Mouse (Mus musculus) spleen, adult 2 months (tissue): ENCODE measurements around the gene Rab21. TPM values are rescaled to one million over a fixed set of nuclear protein-coding genes. Genes with fewer than 3 reads are reported as not detected.

Experiments used
- DNase-seq, 2 experiments: peaks; one replicate each; pipeline versions ENCODE4 v3.0.0 to v3.0.0-alpha.2; 2012 to 2021; ENCODE audit warnings: low spot score in 2 of 2, low read depth in 1 of 2
- H3K27ac ChIP-seq: fragments of 200-500 bp; 2 replicates; pipeline ENCODE4 v1.5.1; 2012; ENCODE audit warnings: low read length, inconsistent platforms; ENCODE audit not compliant: insufficient read depth
- H3K27me3 ChIP-seq: fragments of 200-500 bp; 2 replicates; pipeline ENCODE4 v1.6.1; 2012; ENCODE audit warnings: mild to moderate bottlenecking, moderate library complexity, low read length, inconsistent platforms; ENCODE audit not compliant: control insufficient read depth, insufficient read depth
- H3K36me3 ChIP-seq: fragments of 200-500 bp; 2 replicates; pipeline ENCODE4 v1.6.1; 2012; ENCODE audit warnings: mild to moderate bottlenecking, low read length, inconsistent platforms; ENCODE audit not compliant: control insufficient read depth, insufficient read depth
- H3K4me1 ChIP-seq: fragments of 200-500 bp; 2 replicates; pipeline ENCODE4 v1.6.1; 2011; ENCODE audit warnings: inconsistent platforms; ENCODE audit not compliant: control insufficient read depth, insufficient read depth, insufficient read length
- H3K4me3 ChIP-seq: fragments of 200-500 bp; 2 replicates; pipeline ENCODE4 v1.5.1; 2011; ENCODE audit warnings: mild to moderate bottlenecking, inconsistent platforms; ENCODE audit not compliant: insufficient read depth, insufficient read length; ENCODE audit errors: extremely low read depth
- CTCF ChIP-seq: fragments of 200-500 bp; IDR thresholded peaks from 2 replicates; pipeline ENCODE4 v1.5.1; 2011; ENCODE audit warnings: mild to moderate bottlenecking, inconsistent platforms; ENCODE audit not compliant: insufficient read depth, insufficient read length, insufficient replicate concordance; ENCODE audit errors: extremely low read depth
- POLR2A ChIP-seq: fragments of 200-500 bp; IDR thresholded peaks from 2 replicates; pipeline ENCODE4 v1.6.1; 2011; ENCODE audit warnings: low read depth, low read length, inconsistent platforms
- WGBS: fragments of 180-500 bp; shearing (Covaris S2); methylation state at CpG from one replicate; pipeline ENCODE4 v1.1.7; 2018; 5-methylcytosine and 5-hydroxymethylcytosine counted together
- polyA plus RNA-seq: library from polyadenylated mRNA; depleted of rRNA; stranded (reverse); fragments of >200 nt; gene quantifications from 2 replicates; pipeline ENCODE4 v1.2.3, GENCODE M21; 2012

The Rab21 gene
- polyA plus RNA-seq, 1 experiment = 26.5 TPM

- no peaks in the 10 kb centered on the region for H3K27me3 ChIP-seq
- H3K36me3 ChIP-seq = no peaks in the 10 kb centered on the region
- TF ChIP-seq CTCF (no peak), POLR2A (no peak)
- H3K4me3 ChIP-seq = no peak overlapping the region
- H3K27ac ChIP-seq = no peak overlapping the region
- no peaks in the 10 kb centered on the region for H3K4me1 ChIP-seq
- 88% methylated on average over 3 of the region's 3 CpGs for whole genome bisulfite sequencing
- DNase-seq = no peak
Measured at GRCm38 (mm10) chr10:115261428-115261827, 54.0 kb downstream of the Rab21 start.

- DNase-seq = no peak
- 84% methylated on average over 5 of the region's 5 CpGs for WGBS
- no peak overlapping the region for H3K4me3 ChIP-seq
- H3K36me3 ChIP-seq = no peaks in the 10 kb centered on the region
- H3K4me1 ChIP-seq = peaks cover 3% of the 10 kb centered on the region; the same call in 1 of the 2 replicates
- TF ChIP-seq CTCF (no peak), POLR2A (no peak)
- no peaks in the 10 kb centered on the region for H3K27me3 ChIP-seq
- no peak overlapping the region for H3K27ac ChIP-seq
Measured at GRCm38 (mm10) chr10:115256162-115256561, 59.2 kb downstream of the Rab21 start.

DNA sequence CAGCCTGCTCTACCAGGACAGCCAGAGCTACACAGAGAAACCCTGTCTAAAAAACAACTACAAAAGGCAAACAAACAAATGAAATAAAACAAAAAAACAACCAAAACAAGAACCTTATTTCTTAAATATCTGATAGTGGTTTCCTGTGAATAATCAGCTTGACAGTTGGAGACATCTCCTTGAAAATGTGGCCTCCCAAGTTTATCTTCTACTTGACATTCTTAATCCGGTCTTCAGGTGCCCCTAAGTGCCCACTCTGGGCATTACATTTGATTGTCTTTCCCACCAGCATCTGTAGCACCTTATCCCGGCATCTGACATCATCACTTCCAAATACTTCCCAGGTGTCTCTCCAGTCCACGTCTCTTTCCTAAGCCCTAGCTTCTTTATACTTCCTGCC lies 61.9 kb downstream of the Rab21 start:
- H3K27me3 ChIP-seq = no peaks in the 10 kb centered on the region
- peaks cover 8% of the 10 kb centered on the region; the same call in 1 of the 2 replicates for H3K4me1 ChIP-seq
- 86% methylated on average over 3 of the region's 3 CpGs for WGBS
- TF ChIP-seq POLR2A (no peak), CTCF (no peak)
- H3K27ac ChIP-seq = no peak overlapping the region
- no peaks in the 10 kb centered on the region for H3K36me3 ChIP-seq
- H3K4me3 ChIP-seq = no peak overlapping the region
- no peak for DNase-seq

- TF ChIP-seq CTCF = no peak
- no peak for TF ChIP-seq POLR2A
- Histone ChIP-seq H3K4me1 (peaks cover 8% of the 10 kb centered on the region), H3K4me3 (peak overlapping the region; percentile 29), H3K27ac (peak overlapping the region; percentile 52), H3K36me3 (no peaks in the 10 kb centered on the region), H3K27me3 (no peaks in the 10 kb centered on the region)
- no peak for DNase-seq
- 3% methylated on average over 10 of the region's 10 CpGs for WGBS
Measured at GRCm38 (mm10) chr10:115252321-115252757, 63.1 kb downstream of the Rab21 start.

DNA sequence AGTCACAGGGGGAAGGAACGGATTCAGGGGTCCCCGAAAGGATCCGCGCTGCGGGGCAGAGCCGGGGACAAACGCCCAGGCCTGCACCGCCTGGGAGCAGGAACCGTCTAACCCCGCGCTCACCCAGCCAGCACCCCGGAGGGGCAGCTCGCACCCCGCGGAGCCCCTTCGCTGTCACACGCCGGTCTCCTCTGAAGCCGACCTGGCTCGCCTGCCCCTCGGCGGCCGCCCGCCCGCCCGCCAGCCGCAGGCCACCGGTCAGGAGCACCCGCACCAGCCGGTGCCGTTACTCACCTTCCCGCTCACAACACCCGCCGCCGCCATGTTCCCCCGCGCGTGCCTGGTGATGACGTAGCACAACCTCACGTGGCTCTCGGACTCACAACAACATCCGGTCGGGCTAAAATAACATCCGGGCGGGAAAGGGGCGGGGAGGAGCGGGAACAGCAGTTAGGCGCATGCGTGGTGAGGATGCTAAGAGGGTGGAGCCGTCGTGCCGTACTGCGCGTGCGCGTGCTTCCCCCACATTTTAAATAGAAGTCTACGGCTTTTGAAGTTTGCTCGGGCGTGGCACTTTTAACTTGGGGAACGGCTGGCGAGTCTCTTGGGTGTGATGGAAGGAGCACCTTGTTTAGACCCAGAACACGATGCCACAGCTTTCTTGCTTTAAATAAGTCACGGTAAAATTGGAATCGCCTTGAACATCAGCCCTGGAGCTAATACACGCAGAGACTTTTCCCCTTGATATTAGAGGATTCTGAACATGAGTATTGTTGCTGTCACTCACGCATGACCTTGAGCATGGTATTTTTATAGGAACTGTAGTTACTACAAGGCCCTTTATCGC lies 64.1 kb downstream of the Rab21 start, which contains the start of gene Tbc1d15:
Tbc1d15 (minus strand) TSS at position 380 of the 847 bp plus-strand sequence.
- no peak for TF ChIP-seq CTCF
- TF ChIP-seq POLR2A = peak; percentile 20; the same call in 1 of the 2 replicates
- H3K4me3 ChIP-seq = peak within 1 kb of the TSS; percentile 74
- no peaks in the 10 kb centered on the region for H3K36me3 ChIP-seq
- DNase-seq = peak; percentile 97 to 98
- peaks cover 8% of the 10 kb centered on the region for H3K4me1 ChIP-seq
- no peaks in the 10 kb centered on the region for H3K27me3 ChIP-seq
- peak within 1 kb of the TSS; percentile 79 for H3K27ac ChIP-seq
- WGBS = under 1% methylated on average over 67 of the region's 67 CpGs

DNA sequence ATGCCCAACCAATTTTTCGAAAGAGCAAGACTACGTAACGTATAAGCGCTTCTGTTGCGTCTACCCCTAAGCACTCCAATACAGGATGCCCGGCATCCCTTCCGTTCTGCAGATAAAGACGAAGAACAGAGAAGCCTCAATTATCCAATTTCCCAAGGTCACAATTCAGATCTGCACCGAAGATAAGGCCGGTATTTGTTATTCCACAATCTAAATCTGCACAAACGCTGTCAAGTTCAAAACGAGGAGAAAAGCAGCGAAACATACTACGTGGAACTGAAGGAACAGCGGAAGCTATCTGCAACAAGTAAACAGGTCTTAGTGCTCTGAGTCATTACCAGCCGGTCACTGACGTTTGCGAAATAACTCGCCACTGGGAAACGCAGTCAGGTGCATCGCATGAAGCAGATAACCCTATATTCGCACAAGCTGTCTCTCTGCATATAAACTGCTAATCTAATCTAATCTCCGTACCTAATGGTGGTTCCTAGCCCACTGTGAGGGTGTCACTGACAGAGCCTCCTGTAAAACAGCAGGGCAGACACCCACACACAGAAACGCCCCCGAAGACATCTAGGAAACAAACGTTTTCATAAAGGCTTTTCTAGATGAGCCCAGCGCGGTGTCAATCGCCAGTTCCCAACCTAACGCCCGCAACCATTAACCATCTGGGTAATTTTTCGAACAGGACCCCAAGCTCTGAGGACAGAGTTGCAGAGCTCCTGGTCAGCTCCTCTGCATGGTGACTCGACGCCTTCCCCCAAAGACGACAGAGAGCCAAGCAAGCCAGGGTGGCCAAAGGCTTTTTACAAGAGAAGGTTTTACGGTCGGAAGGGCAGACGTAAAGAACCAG lies 64.9 kb downstream of the Rab21 start:
- no peaks in the 10 kb centered on the region for H3K36me3 ChIP-seq
- H3K4me1 ChIP-seq = peaks cover 8% of the 10 kb centered on the region
- DNase-seq = peak in 1 of 2 experiments; percentile 46
- peak overlapping the region; percentile 79 for H3K27ac ChIP-seq
- TF ChIP-seq CTCF = no peak
- no peak for TF ChIP-seq POLR2A
- peak overlapping the region; percentile 74 for H3K4me3 ChIP-seq
- 15% methylated on average over 38 of the region's 38 CpGs for WGBS
- H3K27me3 ChIP-seq = no peaks in the 10 kb centered on the region
